Mouse (Mus musculus): ENCODE data around the gene Pold3. TPM values are rescaled to one million over a fixed set of nuclear protein-coding genes. Genes with fewer than 3 reads are reported as not detected.

The Pold3 gene
- polyA plus RNA-seq (2012; rRNA removed) (19.2 and 31.9 TPM in 2 replicates), polyA plus RNA-seq (2014; fragmentation: Nextera tagmentation; extraction: Ambion mirVana) (50.8 and 51.1 TPM in 2 replicates)

DNA sequence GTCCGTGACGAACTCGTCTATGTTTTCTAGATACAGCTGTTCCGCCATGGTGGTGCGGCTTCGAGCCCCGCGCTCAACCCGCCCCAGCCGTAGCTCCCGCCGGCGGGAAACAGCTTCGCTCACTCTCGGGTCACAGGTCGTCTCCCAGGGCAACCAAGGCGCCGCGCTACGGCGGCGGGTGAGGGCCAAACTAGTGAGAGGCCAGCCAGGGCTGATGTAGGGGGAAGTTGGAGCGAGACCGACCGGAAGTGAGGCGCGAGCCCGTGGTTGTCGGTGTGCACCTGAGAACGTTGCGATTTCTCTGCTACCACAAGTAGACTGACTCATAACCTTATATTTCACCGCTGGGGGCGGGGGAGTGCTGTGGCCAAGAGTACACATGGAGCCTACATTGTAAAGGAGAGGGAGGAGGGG, at the start of gene Pold3:
Gene Pold3 (minus strand): TSS at position 190 of the 414 bp plus-strand sequence.
- TF ChIP-seq CTCF (IDR thresholded peaks at IDR 0.05; ENCODE audit: low read depth) (no peak; the same call in 1 of the 2 replicates), EP300 (IDR thresholded peaks at IDR 0.05; ENCODE audit: low read depth) (peak; percentile 10; the same call in 1 of the 2 replicates)
- peaks cover 5 to 8% of the 10 kb centered on the region in 2 experiments; a peak in 3 of 4 replicates for H3K4me1 ChIP-seq (replicated peaks; ENCODE audit: control insufficient read depth in 2 of 2, insufficient read depth in 2 of 2, low read length in 1 of 2)
- peak within 1 kb of the TSS; percentile 87 to 88 for H3K4me3 ChIP-seq (ENCODE audit: insufficient read depth in 1 of 2, low read depth in 2 of 2, low read length in 2 of 2)
- H3K27me3 ChIP-seq (ENCODE audit: control insufficient read depth, insufficient read depth, low read length), result no peaks in the 10 kb centered on the region
- peaks cover 2% of the 10 kb centered on the region; the same call in 1 of the 2 replicates for H3K9me3 ChIP-seq (ENCODE audit: control insufficient read depth, low read length)
- peak within 1 kb of the TSS; percentile 71 for H3K4me2 ChIP-seq (ENCODE audit: low read depth)
- H3K36me3 ChIP-seq (replicated peaks; ENCODE audit: control insufficient read depth, insufficient read depth, low read depth), result peaks cover 27% of the 10 kb centered on the region
- under 1% methylated on average over 33 of the region's 33 CpGs for WGBS (ENCODE audit: insufficient replicate concordance)
- peak within 1 kb of the TSS; percentile 95 for H3K9ac ChIP-seq (replicated peaks)
- H3K27ac ChIP-seq, result peak within 1 kb of the TSS; percentile 73
- DNase-seq (ENCODE audit: low read depth in 3 of 3, low spot score in 3 of 3), result peak; percentile 93 to 94 (median 94)
- peak; percentile 98 for ATAC-seq (ENCODE audit: insufficient read depth)

- Histone ChIP-seq H3K4me3 (ENCODE audit: insufficient read depth in 1 of 2, low read depth in 2 of 2, low read length in 2 of 2) (no peak overlapping the region), H3K27ac (no peak overlapping the region), H3K9me3 (ENCODE audit: control insufficient read depth, low read length) (no peaks in the 10 kb centered on the region), H3K9ac (replicated peaks) (no peak overlapping the region), H3K27me3 (ENCODE audit: control insufficient read depth, insufficient read depth, low read length) (no peaks in the 10 kb centered on the region; the same call in 1 of the 2 replicates), H3K36me3 (replicated peaks; ENCODE audit: control insufficient read depth, insufficient read depth, low read depth) (no peaks in the 10 kb centered on the region), H3K4me1 (replicated peaks; ENCODE audit: control insufficient read depth in 2 of 2, insufficient read depth in 2 of 2, low read length in 1 of 2) (no peaks in the 10 kb centered on the region), H3K4me2 (ENCODE audit: low read depth) (no peak overlapping the region)
- TF ChIP-seq CTCF (IDR thresholded peaks at IDR 0.05; ENCODE audit: low read depth) (no peak), EP300 (IDR thresholded peaks at IDR 0.05; ENCODE audit: low read depth) (no peak)
- 38% methylated on average over 4 of the region's 4 CpGs for WGBS (ENCODE audit: insufficient replicate concordance)
- ATAC-seq (ENCODE audit: insufficient read depth) (no peak), DNase-seq (ENCODE audit: low read depth in 3 of 3, low spot score in 3 of 3) (no peak)
These were observed 49.4 kb upstream of the Pold3 start for GRCm38 (mm10) chr7:100170756-100171155.

- no peak overlapping the region for H3K27ac ChIP-seq
- no peaks in the 10 kb centered on the region; the same call in 1 of the 2 replicates for H3K27me3 ChIP-seq (ENCODE audit: control insufficient read depth, insufficient read depth, low read length)
- H3K4me1 ChIP-seq (replicated peaks; ENCODE audit: control insufficient read depth in 2 of 2, insufficient read depth in 2 of 2, low read length in 1 of 2), result no peaks in the 10 kb centered on the region
- no peaks in the 10 kb centered on the region for H3K9me3 ChIP-seq (ENCODE audit: control insufficient read depth, low read length)
- DNase-seq (ENCODE audit: low read depth in 3 of 3, low spot score in 3 of 3) (no peak), ATAC-seq (ENCODE audit: insufficient read depth) (no peak)
- no peak for TF ChIP-seq CTCF (IDR thresholded peaks at IDR 0.05; ENCODE audit: low read depth)
- no peak for TF ChIP-seq EP300 (IDR thresholded peaks at IDR 0.05; ENCODE audit: low read depth)
- H3K4me3 ChIP-seq (ENCODE audit: insufficient read depth in 1 of 2, low read depth in 2 of 2, low read length in 2 of 2), result no peak overlapping the region
- 49% methylated on average over 11 of the region's 11 CpGs for WGBS (ENCODE audit: insufficient replicate concordance)
- no peaks in the 10 kb centered on the region for H3K36me3 ChIP-seq (replicated peaks; ENCODE audit: control insufficient read depth, insufficient read depth, low read depth)
- no peak overlapping the region for H3K4me2 ChIP-seq (ENCODE audit: low read depth)
- H3K9ac ChIP-seq (replicated peaks), result no peak overlapping the region
These were observed 47.3 kb upstream of the Pold3 start for GRCm38 (mm10) chr7:100168654-100169053.

DNA sequence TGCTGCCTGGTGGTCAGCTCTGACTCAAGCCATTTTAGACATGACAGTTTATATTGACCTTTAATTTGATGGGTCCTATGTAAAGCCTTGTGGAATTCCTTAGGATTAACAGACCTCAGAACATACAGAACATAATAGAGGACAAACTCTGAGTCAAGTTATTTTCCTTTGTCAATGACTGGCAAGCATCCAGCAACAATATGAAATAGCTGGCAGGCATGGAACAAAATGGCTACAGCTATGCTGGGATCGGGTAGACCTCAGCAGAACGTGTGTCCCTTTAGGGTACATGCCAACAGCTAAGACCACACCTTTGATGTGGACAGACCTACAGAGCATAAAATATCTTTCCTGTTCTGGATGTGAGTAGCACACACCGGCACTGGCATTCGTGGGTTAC, 42.1 kb upstream of the Pold3 start:
- Histone ChIP-seq H3K36me3 (replicated peaks; ENCODE audit: control insufficient read depth, insufficient read depth, low read depth) (no peaks in the 10 kb centered on the region), H3K27me3 (ENCODE audit: control insufficient read depth, insufficient read depth, low read length) (no peaks in the 10 kb centered on the region), H3K9ac (replicated peaks) (no peak overlapping the region), H3K9me3 (ENCODE audit: control insufficient read depth, low read length) (no peaks in the 10 kb centered on the region), H3K4me2 (ENCODE audit: low read depth) (no peak overlapping the region), H3K4me1 (replicated peaks; ENCODE audit: control insufficient read depth in 2 of 2, insufficient read depth in 2 of 2, low read length in 1 of 2) (peaks cover 0 to 8% of the 10 kb centered on the region in 2 experiments; a peak in 3 of 4 replicates), H3K4me3 (ENCODE audit: insufficient read depth in 1 of 2, low read depth in 2 of 2, low read length in 2 of 2) (no peak overlapping the region), H3K27ac (no peak overlapping the region)
- DNase-seq (ENCODE audit: low read depth in 3 of 3, low spot score in 3 of 3), result no peak
- no peak for ATAC-seq (ENCODE audit: insufficient read depth)
- TF ChIP-seq EP300 (IDR thresholded peaks at IDR 0.05; ENCODE audit: low read depth) (no peak), CTCF (IDR thresholded peaks at IDR 0.05; ENCODE audit: low read depth) (no peak)
- WGBS (ENCODE audit: insufficient replicate concordance), result 78% methylated on average over 4 of the region's 4 CpGs

DNA sequence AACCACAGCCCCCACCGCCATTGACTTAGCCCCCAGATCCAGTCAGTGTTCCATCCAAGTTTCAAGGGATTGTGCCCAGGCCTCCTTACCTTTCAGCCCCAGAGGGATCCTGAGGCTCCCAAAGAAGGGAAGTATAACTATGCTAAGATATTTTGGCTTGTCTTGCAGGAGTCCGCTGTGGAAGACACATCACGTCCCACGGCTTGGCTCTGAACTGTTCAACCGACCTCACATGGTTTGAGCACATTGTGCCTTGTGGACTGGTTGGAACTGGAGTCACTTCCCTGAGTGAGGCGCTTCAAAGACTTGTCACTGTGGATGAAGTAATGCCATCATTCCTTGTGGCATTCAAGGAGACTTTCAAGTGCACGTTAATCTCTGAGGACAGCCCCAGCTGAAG, 38.6 kb upstream of the Pold3 start:
- Histone ChIP-seq H3K36me3 (replicated peaks; ENCODE audit: control insufficient read depth, insufficient read depth, low read depth) (no peaks in the 10 kb centered on the region), H3K27me3 (ENCODE audit: control insufficient read depth, insufficient read depth, low read length) (no peaks in the 10 kb centered on the region), H3K4me2 (ENCODE audit: low read depth) (peak overlapping the region; percentile 82), H3K9me3 (ENCODE audit: control insufficient read depth, low read length) (no peaks in the 10 kb centered on the region), H3K9ac (replicated peaks) (no peak overlapping the region), H3K27ac (no peak overlapping the region), H3K4me1 (replicated peaks; ENCODE audit: control insufficient read depth in 2 of 2, insufficient read depth in 2 of 2, low read length in 1 of 2) (peaks cover 0 to 8% of the 10 kb centered on the region in 2 experiments; a peak in 3 of 4 replicates), H3K4me3 (ENCODE audit: insufficient read depth in 1 of 2, low read depth in 2 of 2, low read length in 2 of 2) (peak overlapping the region; percentile 21 to 64)
- WGBS (ENCODE audit: insufficient replicate concordance), result 58% methylated on average over 7 of the region's 7 CpGs
- DNase-seq (ENCODE audit: low read depth in 3 of 3, low spot score in 3 of 3) (no peak), ATAC-seq (ENCODE audit: insufficient read depth) (no peak)
- TF ChIP-seq CTCF (IDR thresholded peaks at IDR 0.05; ENCODE audit: low read depth) (no peak), EP300 (IDR thresholded peaks at IDR 0.05; ENCODE audit: low read depth) (no peak)

All from liver, embryonic 14.5 days (tissue).